Mouse (Mus musculus): ENCODE measurements around the gene Ccdc116. TPM values are rescaled to one million over a fixed set of nuclear protein-coding genes. Genes with fewer than 3 reads are reported as not detected.

Gene Ccdc116
- polyA plus RNA-seq (2014; fragmentation: Nextera tagmentation; extraction: Ambion mirVana) = 0.54 and 0.91 TPM in 2 replicates

DNA sequence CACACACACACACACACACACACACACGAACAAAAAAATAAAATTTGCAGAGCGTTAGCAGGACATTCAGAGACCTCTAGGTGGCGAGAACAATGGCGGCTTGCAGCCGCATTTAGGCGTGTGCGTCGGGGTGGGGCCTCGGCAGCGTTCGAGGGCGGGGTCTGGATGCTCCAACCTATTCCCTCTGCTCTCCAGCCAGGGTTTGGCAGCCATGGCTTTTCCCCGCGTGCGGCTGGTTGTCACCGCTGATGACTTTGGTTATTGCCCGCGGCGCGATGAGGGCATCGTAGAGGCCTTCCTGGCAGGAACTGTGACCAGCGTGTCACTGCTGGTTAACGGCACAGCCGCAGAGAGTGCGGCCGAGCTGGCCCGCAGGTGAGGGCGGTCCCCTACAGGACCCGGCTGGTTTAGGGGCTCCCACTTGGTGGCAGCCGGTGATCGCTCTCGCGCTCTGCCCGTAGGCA, at the start of gene Ccdc116:
Gene Ccdc116 (minus strand): TSS at position 458 of the 464 bp plus-strand sequence.
- Histone ChIP-seq H3K9ac (ENCODE audit: low read depth, low read length) (peak within 1 kb of the TSS; percentile 19), H3K4me1 (ENCODE audit: control insufficient read depth, insufficient read depth, low read length) (peaks cover 11% of the 10 kb centered on the region), H3K4me3 (ENCODE audit: low read length) (peak within 1 kb of the TSS; percentile 42), H3K36me3 (ENCODE audit: control insufficient read depth, insufficient read depth, low read length) (no peaks in the 10 kb centered on the region; the same call in 1 of the 2 replicates), H3K9me3 (ENCODE audit: control insufficient read depth, low read length) (no peaks in the 10 kb centered on the region), H3K4me2 (replicated peaks; ENCODE audit: low read depth, low read length) (peak within 1 kb of the TSS; percentile 85), H3K27me3 (ENCODE audit: control insufficient read depth, insufficient read depth, low read length) (no peaks in the 10 kb centered on the region), H3K27ac (ENCODE audit: low read depth, low read length) (no peak within 1 kb of the TSS)
- peak; percentile 83 for ATAC-seq (ENCODE audit: low FRiP score, low TSS enrichment)
- whole genome bisulfite sequencing = under 1% methylated on average over 34 of the region's 34 CpGs

DNA sequence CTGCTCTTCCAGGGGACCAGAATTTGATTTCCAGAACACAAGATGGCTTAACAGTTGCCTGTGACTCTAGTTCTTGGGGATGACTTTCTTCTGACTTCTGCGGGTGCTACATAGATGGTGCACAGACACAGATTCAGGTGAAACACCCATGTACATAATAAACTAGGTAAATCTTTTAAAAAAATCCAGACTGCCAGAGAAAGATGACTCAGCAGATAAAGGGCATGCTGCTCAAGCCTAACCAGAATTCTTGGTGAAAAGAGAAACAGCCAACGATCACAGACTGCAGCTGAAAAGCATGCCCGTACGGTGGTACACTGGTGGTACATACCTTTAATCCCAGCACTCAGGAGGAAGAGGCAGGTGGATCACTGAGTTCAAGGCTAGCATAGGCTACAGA, 46.8 kb upstream of the Ccdc116 start:
- no peaks in the 10 kb centered on the region for H3K27me3 ChIP-seq (ENCODE audit: control insufficient read depth, insufficient read depth, low read length)
- no peak overlapping the region for H3K4me3 ChIP-seq (ENCODE audit: low read length)
- no peaks in the 10 kb centered on the region for H3K9me3 ChIP-seq (ENCODE audit: control insufficient read depth, low read length)
- no peak overlapping the region for H3K9ac ChIP-seq (ENCODE audit: low read depth, low read length)
- H3K4me2 ChIP-seq (replicated peaks; ENCODE audit: low read depth, low read length) = no peak overlapping the region
- 0 out of 2 replicates have a peak, but pooled peaks cover 2% of the 10 kb centered on the region for H3K36me3 ChIP-seq (ENCODE audit: control insufficient read depth, insufficient read depth, low read length)
- H3K27ac ChIP-seq (ENCODE audit: low read depth, low read length) = no peak overlapping the region
- ATAC-seq (ENCODE audit: low FRiP score, low TSS enrichment) = no peak
- H3K4me1 ChIP-seq (ENCODE audit: control insufficient read depth, insufficient read depth, low read length) = no peaks in the 10 kb centered on the region
- 95% methylated on average over 4 of the region's 4 CpGs for WGBS

DNA sequence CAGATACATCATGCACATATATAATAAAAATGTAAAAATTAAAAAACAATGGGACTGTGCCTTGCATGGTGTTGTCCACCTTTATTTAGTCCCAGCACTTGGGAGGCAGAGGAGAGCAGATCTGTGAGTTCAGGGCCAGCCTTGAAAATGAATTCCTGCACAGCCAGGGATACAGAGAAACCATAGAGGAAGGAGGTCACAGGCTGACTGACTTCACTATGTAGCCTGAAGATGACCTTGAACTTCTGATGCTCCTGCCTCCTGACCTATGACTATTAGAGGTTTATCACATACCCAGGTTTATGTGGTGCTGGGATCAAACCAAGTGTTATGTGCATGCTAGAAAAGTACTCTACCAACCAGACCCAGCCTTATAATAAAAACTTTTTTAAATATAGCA, 38.4 kb upstream of the Ccdc116 start:
- no peak overlapping the region for H3K9ac ChIP-seq (ENCODE audit: low read depth, low read length)
- ATAC-seq (ENCODE audit: low FRiP score, low TSS enrichment) = no peak
- no peak overlapping the region for H3K4me3 ChIP-seq (ENCODE audit: low read length)
- H3K27ac ChIP-seq (ENCODE audit: low read depth, low read length) = no peak overlapping the region
- peaks cover 11% of the 10 kb centered on the region for H3K36me3 ChIP-seq (ENCODE audit: control insufficient read depth, insufficient read depth, low read length)
- H3K9me3 ChIP-seq (ENCODE audit: control insufficient read depth, low read length) = no peaks in the 10 kb centered on the region
- no peaks in the 10 kb centered on the region for H3K27me3 ChIP-seq (ENCODE audit: control insufficient read depth, insufficient read depth, low read length)
- no peak overlapping the region for H3K4me2 ChIP-seq (replicated peaks; ENCODE audit: low read depth, low read length)
- H3K4me1 ChIP-seq (ENCODE audit: control insufficient read depth, insufficient read depth, low read length) = no peaks in the 10 kb centered on the region

DNA sequence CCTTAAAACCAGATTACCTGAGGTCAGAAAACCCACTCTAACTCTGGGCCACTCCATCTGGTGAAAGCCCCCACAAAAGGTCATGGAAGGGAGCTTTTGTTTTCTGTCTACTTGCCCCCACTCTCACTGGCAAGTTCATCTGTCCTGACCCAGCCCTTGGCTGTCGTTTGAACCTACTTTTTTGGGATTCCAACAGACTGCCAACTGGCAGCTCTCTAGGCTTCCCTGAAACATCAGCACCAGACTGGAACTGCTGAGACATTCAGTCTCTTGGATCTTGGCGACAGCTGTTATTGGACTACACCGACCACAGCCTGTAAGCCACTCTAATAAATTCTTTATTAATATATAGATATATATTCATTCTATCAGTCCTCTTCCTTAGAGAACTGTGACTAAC, 36.0 kb upstream of the Ccdc116 start:
- Histone ChIP-seq H3K4me1 (ENCODE audit: control insufficient read depth, insufficient read depth, low read length) (no peaks in the 10 kb centered on the region), H3K4me3 (ENCODE audit: low read length) (no peak overlapping the region), H3K27ac (ENCODE audit: low read depth, low read length) (no peak overlapping the region), H3K9me3 (ENCODE audit: control insufficient read depth, low read length) (no peaks in the 10 kb centered on the region), H3K36me3 (ENCODE audit: control insufficient read depth, insufficient read depth, low read length) (peaks cover 11% of the 10 kb centered on the region), H3K9ac (ENCODE audit: low read depth, low read length) (no peak overlapping the region), H3K4me2 (replicated peaks; ENCODE audit: low read depth, low read length) (no peak overlapping the region), H3K27me3 (ENCODE audit: control insufficient read depth, insufficient read depth, low read length) (no peaks in the 10 kb centered on the region)
- WGBS = 84% methylated on average over 3 of the region's 3 CpGs
- ATAC-seq (ENCODE audit: low FRiP score, low TSS enrichment) = no peak

DNA sequence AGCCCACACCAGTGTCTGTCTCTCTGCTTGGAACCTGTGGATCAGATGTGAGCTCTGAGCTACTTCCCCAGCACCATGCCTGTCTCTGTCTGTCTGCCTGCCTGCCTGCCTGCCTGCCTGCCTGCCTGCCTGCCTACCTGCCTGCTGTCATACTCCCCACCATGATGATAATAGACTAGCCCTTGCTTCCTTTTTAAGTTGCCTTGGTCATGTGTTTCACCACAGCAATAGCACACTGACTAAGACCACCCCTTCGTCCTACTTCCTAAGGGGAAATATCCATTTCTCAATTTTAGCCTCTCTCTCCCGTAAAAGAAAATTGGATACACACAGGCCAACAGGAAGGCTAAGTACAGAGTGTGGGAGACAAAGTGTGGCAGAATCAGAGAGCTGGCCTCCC, 35.1 kb upstream of the Ccdc116 start:
- WGBS = 75% methylated on average over 2 of the region's 2 CpGs

DNA sequence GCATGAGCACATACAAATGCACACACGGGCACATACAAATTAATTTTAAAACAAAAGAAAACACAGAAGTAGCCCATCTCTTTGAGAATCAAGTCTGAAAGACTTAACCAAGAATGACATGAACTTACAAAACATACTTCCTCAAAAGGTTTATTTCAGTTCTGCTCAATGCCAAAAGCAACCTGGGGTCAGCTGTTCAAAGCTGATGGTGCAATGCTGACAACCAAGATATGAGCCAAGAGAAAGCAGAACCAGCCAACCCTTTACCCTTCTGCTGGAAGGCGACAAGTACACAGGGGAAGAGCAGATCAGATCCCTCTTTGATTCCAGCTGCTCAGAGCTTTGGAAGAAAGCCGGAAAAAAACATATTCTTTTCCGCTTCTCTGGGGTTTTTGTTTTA, 34.4 kb upstream of the Ccdc116 start:
- no peaks in the 10 kb centered on the region for H3K27me3 ChIP-seq (ENCODE audit: control insufficient read depth, insufficient read depth, low read length)
- H3K4me3 ChIP-seq (ENCODE audit: low read length) = no peak overlapping the region
- 82% methylated on average over 4 of the region's 4 CpGs for WGBS
- no peak for ATAC-seq (ENCODE audit: low FRiP score, low TSS enrichment)
- H3K9me3 ChIP-seq (ENCODE audit: control insufficient read depth, low read length) = no peaks in the 10 kb centered on the region
- H3K36me3 ChIP-seq (ENCODE audit: control insufficient read depth, insufficient read depth, low read length) = peaks cover 7% of the 10 kb centered on the region
- H3K4me1 ChIP-seq (ENCODE audit: control insufficient read depth, insufficient read depth, low read length) = no peaks in the 10 kb centered on the region
- no peak overlapping the region for H3K4me2 ChIP-seq (replicated peaks; ENCODE audit: low read depth, low read length)
- H3K9ac ChIP-seq (ENCODE audit: low read depth, low read length) = no peak overlapping the region
- H3K27ac ChIP-seq (ENCODE audit: low read depth, low read length) = no peak overlapping the region

More for the DNA sequence above, 35.1 kb upstream of the Ccdc116 start:
- Histone ChIP-seq H3K4me1 (ENCODE audit: control insufficient read depth, insufficient read depth, low read length) (no peaks in the 10 kb centered on the region), H3K27ac (ENCODE audit: low read depth, low read length) (no peak overlapping the region), H3K36me3 (ENCODE audit: control insufficient read depth, insufficient read depth, low read length) (peaks cover 11% of the 10 kb centered on the region), H3K9me3 (ENCODE audit: control insufficient read depth, low read length) (no peaks in the 10 kb centered on the region), H3K4me3 (ENCODE audit: low read length) (no peak overlapping the region), H3K9ac (ENCODE audit: low read depth, low read length) (no peak overlapping the region), H3K4me2 (replicated peaks; ENCODE audit: low read depth, low read length) (no peak overlapping the region), H3K27me3 (ENCODE audit: control insufficient read depth, insufficient read depth, low read length) (no peaks in the 10 kb centered on the region)
- no peak for ATAC-seq (ENCODE audit: low FRiP score, low TSS enrichment)

DNA sequence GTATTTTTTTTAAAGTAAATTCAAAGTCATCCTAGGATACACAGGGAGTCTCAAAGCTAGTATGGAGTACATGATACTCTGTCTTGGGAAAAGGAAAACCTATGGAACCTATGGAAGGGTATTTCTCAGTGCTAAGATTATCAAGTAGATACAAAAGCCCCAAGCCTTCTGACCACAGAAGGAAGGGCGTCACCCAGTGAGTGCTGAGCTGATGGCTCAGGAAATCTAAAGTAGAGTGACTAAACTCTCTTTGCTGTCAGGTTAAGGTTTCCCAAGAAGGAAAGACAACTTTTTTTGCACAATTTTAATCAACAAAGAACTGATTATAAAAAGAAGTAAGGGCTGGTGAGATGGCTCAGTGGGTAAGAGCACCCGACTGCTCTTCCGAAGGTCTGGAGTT, 32.7 kb upstream of the Ccdc116 start:
- no peak overlapping the region for H3K4me2 ChIP-seq (replicated peaks; ENCODE audit: low read depth, low read length)
- H3K27me3 ChIP-seq (ENCODE audit: control insufficient read depth, insufficient read depth, low read length) = no peaks in the 10 kb centered on the region
- no peak for ATAC-seq (ENCODE audit: low FRiP score, low TSS enrichment)
- H3K36me3 ChIP-seq (ENCODE audit: control insufficient read depth, insufficient read depth, low read length) = peaks cover 16% of the 10 kb centered on the region; the same call in 1 of the 2 replicates
- no peaks in the 10 kb centered on the region for H3K4me1 ChIP-seq (ENCODE audit: control insufficient read depth, insufficient read depth, low read length)
- 92% methylated on average over 3 of the region's 3 CpGs for WGBS
- H3K27ac ChIP-seq (ENCODE audit: low read depth, low read length) = no peak overlapping the region
- H3K4me3 ChIP-seq (ENCODE audit: low read length) = no peak overlapping the region
- no peaks in the 10 kb centered on the region for H3K9me3 ChIP-seq (ENCODE audit: control insufficient read depth, low read length)
- no peak overlapping the region for H3K9ac ChIP-seq (ENCODE audit: low read depth, low read length)

DNA sequence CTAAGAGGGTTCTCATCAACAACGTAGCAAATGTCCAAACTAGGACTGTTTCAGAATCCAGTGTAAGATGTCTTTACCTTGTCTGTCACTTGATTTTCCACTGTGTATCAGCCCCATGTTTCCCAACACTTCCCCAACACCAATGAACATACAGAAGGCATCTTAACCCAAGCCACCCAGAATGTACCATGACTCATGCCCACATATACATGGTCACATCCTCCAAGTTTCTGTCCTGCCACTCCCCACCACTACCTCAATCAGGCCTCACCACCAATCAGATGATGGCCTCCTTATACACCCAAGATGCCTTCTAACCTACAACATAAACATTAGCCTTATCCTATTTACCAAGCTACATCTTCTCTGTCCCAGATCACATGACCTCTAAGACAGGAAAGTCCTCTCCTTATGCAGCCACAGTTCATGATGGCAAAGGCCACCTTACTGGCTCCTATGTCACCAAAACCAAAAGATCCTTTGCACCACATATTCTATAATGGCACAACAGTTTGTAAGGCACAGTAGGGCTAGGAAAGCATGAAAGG, 30.7 kb upstream of the Ccdc116 start:
- Histone ChIP-seq H3K27ac (ENCODE audit: low read depth, low read length) (no peak overlapping the region), H3K4me2 (replicated peaks; ENCODE audit: low read depth, low read length) (no peak overlapping the region), H3K4me1 (ENCODE audit: control insufficient read depth, insufficient read depth, low read length) (no peaks in the 10 kb centered on the region), H3K36me3 (ENCODE audit: control insufficient read depth, insufficient read depth, low read length) (peaks cover 28% of the 10 kb centered on the region), H3K9me3 (ENCODE audit: control insufficient read depth, low read length) (no peaks in the 10 kb centered on the region), H3K4me3 (ENCODE audit: low read length) (no peak overlapping the region), H3K27me3 (ENCODE audit: control insufficient read depth, insufficient read depth, low read length) (no peaks in the 10 kb centered on the region), H3K9ac (ENCODE audit: low read depth, low read length) (no peak overlapping the region)
- no peak for ATAC-seq (ENCODE audit: low FRiP score, low TSS enrichment)
- 96% methylated on average over 1 of the region's 1 CpGs for WGBS

DNA sequence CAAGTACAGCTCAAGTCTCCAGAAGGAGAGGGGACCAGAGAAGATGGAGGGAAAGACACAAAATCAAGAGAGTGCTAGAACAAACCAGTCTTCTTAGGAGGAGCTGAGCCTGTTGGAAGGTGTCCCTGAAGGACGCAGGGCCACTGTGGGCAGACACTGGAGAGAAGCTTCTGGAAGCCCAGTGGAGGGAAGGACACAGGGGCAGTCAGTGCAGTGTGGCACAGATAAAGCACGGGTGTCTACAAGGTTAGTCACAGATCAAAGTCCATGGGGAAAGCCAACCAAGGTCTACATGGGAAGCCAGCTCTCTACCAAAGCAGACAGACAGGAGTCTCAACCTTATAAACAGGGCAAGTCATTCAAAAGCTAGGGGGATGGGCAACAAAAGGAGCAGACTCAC, 28.7 kb upstream of the Ccdc116 start:
- no peak for ATAC-seq (ENCODE audit: low FRiP score, low TSS enrichment)
- Histone ChIP-seq H3K27ac (ENCODE audit: low read depth, low read length) (no peak overlapping the region), H3K27me3 (ENCODE audit: control insufficient read depth, insufficient read depth, low read length) (no peaks in the 10 kb centered on the region), H3K4me3 (ENCODE audit: low read length) (no peak overlapping the region), H3K9me3 (ENCODE audit: control insufficient read depth, low read length) (no peaks in the 10 kb centered on the region), H3K36me3 (ENCODE audit: control insufficient read depth, insufficient read depth, low read length) (peaks cover 40% of the 10 kb centered on the region), H3K9ac (ENCODE audit: low read depth, low read length) (no peak overlapping the region), H3K4me1 (ENCODE audit: control insufficient read depth, insufficient read depth, low read length) (no peaks in the 10 kb centered on the region), H3K4me2 (replicated peaks; ENCODE audit: low read depth, low read length) (no peak overlapping the region)
- WGBS = 82% methylated on average over 2 of the region's 2 CpGs

Data from kidney, embryonic 14.5 days (tissue).